Mouse (Mus musculus): ENCODE results near the gene Otud7a.

The Otud7a gene

GRCm38 (mm10) chr7:63697921-63698320 is 253.4 kb downstream of the Otud7a start:
- no peak for DNase-seq (ENCODE audit: low read depth)

DNA sequence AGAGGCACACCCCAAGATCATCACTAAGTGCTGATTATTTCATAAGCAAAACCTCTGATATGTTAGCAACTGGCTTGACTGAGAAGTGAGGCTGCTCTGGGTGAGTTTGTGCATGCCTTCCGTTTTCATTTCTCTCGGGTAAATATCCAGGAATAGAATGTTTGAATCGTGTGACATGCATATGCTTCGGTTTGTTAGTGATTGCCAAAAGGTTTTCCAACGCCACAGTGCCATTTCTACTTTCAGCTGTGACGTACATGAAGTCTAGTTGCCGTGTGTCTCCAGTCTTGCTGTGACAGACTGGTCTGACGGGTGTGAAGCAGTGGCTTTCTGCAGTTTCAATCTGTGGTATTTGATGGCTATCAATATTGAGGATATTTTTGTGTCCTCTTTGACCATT is 273.4 kb downstream of the Otud7a start:
- DNase-seq (ENCODE audit: low read depth), result no peak

- DNase-seq (ENCODE audit: low read depth), result no peak
Observed at GRCm38 (mm10) chr7:63719183-63719944, 274.8 kb downstream of the Otud7a start.

- DNase-seq (ENCODE audit: low read depth), result no peak
Observed at GRCm38 (mm10) chr7:63720682-63721081, 276.1 kb downstream of the Otud7a start.

DNA sequence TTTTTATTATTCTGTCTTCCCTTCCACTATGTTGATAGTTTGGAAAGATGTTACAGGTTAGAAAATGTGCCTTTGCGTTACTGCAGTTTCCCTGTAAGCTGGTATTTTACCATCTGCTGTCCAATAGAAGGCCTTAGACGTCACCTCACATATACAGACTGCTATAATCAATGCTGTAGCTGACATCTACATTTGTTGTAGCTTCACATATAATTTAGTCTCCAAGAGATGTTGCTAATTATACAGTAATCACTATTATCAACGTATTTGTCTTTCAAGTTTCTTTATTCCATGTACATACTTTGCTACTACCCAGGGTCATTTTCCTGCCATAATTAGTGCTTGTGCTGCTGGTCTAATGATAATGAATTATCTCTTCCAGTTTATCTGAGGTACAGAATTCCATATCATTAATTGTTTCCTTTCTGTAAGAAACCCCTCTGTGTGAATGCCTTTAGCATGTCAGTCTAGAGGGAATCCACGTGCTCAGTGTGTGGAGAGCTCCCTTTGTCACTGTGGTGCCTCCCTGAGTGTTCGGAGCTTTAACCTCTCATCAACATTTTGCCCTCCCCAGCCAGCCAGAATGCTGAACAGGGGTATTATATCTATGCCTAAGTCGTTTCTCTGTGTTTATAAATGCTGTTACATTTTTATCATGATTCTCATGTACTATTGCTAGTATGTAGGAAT is 280.6 kb downstream of the Otud7a start:
- DNase-seq (ENCODE audit: low read depth), result no peak

DNA sequence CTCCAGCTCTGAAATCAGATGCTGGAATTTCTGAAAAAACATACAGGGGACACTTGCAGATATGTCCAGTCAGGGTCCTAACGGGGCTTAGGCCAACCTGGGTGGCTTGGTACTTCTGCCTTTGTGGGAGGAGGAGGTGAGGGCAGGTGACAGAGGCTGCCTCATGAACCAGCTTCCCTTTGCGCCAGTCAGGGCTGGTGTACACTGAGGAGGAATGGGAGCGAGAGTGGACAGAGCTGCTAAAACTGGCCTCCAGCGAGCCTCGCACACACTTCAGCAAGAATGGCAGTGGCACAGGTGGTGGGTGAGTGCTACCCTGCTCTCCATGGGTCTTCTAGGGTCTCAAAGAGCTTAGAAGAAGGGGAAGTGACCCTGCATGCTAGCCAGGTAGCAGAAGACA is 285.1 kb downstream of the Otud7a start:
- no peak for DNase-seq (ENCODE audit: low read depth)

DNA sequence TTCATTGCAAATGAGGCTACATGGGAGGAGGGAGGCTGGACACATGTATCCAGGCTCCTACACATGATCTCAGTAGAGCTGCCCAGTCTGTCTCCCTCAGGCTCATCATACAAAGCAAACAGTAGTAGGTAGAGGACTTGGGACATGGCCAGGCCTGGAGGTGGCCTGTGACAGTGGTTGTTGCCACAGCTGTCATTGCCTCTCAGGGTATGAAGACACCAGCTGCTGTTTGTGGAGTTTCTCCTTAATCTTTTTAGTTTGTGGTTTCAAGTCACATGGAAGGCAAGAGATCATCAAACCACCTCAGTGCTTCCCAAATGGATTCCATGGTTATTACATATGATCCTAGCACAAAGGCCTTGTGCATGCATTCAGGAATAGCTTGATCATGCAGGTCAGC is 285.5 kb downstream of the Otud7a start:
- no peak for DNase-seq (ENCODE audit: low read depth)

DNA sequence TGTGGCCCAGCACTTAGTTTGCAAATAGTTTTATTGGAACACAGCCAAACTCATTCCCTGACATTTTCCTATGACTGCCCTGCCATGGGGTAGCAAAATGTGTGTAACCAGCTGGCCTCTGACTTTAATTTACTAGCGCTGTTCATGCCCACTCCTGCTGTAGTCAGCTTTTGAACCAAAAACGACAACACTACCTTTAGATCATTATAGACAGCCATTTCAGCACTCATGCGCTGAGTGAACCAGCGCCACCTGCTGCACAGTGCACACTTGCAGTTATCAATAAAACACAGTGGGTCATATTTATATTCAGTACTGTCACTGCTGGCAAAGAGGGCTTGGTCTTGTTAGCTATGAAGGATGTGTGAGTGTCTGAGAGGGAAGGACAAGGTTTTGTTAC is 293.2 kb downstream of the Otud7a start:
- DNase-seq (ENCODE audit: low read depth), result no peak

- no peak for DNase-seq (ENCODE audit: low read depth)
Observed at GRCm38 (mm10) chr7:63738142-63738541, 293.6 kb downstream of the Otud7a start.

GRCm38 (mm10) chr7:63743116-63743515 is 298.6 kb downstream of the Otud7a start:
- DNase-seq (ENCODE audit: low read depth), result no peak

- no peak for DNase-seq (ENCODE audit: low read depth)
Observed at GRCm38 (mm10) chr7:63752081-63752480, 307.5 kb downstream of the Otud7a start.

DNA sequence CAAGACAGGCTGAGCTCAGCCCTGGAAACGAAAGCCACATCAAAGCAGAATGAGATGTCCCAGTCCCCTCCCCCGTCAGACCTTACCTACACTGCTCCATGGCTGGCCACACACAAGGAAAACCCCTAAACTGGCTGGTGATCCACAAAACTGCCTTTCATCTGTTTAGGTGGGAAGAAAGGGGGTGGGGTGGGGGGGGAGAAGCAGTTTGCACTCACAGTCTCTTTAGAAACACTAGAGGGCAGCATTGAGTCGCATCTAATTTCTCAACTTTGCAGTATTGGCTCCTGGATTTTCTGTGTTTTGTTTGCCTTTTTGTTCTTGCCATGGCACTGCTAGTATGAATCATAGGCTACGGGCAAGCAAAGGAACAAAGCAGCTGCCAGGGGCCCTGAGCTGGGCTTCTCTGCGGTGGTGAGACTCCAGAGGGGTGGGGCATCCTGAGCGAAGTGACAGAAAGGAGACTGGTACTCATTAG is 308.8 kb downstream of the Otud7a start:
- peak; percentile 83 for DNase-seq (ENCODE audit: low read depth)

DNA sequence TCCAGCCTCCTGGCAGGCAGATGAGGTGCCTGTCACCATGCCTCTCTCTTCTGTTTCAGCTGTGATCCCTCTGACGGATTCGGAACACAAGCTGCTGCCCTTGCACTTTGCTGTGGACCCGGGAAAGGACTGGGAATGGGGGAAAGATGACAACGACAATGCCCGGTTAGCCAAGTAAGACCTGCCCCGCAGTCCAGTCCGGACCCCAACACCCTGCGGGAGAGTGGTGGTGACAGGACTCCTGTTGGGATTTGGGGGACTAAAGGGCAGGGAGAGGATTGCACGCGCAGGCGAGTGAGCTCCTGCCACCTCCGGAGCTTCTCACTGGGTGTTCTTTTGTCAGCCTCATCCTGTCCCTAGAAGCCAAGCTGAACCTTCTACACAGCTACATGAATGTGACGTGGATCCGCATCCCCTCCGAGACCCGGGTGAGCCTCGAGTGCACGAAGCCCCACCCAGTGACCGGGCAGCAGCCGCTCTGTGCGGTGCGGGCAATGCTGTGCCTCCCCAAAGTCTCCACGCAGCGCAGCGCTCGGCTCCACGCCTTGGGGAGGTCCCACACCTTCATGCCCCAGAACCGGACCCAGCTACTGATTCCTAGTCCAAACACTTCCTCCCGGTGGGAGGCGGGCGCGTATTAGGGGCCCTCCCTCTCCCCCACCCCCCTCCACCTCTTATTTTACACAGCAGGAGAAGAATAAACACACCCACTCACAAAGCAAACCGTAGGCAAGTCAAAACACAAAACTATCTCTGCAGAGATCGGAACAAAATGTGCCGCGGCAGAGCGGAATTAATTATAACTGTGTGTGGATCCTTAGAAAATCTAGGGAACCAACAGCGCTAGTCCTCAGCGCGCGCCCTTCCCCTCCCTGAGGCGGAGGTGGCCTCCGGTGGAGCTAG is 310.3 kb downstream of the Otud7a start:
- no peak for DNase-seq (ENCODE audit: low read depth)

DNA sequence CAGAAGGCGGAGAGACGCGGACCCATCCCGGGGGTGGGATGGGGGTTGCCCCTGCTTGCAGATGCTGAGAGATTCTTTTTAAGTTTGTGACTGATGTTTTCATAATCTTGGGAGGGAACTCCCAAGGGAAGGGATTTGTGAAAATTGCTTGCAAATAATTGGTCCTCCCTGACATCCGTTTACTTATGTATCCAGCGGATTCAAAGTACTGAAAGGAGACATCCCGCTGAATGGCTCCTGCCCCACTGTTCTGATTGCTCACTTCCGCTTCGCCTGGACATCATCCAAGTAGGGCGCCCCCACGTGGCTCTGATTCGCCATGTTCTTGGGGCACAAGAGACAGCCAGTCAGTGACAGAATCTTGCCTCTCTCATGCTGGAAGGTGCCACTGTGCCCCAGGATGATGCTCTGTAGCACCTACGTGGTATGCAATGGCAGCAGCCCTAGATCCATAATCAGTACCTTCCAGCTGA is 311.0 kb downstream of the Otud7a start:
- DNase-seq (ENCODE audit: low read depth), result no peak

- DNase-seq (ENCODE audit: low read depth), result no peak
Observed at GRCm38 (mm10) chr7:63757136-63757677, 312.7 kb downstream of the Otud7a start.

GRCm38 (mm10) chr7:63757678-63758239 is 313.2 kb downstream of the Otud7a start:
- no peak for DNase-seq (ENCODE audit: low read depth)

DNA sequence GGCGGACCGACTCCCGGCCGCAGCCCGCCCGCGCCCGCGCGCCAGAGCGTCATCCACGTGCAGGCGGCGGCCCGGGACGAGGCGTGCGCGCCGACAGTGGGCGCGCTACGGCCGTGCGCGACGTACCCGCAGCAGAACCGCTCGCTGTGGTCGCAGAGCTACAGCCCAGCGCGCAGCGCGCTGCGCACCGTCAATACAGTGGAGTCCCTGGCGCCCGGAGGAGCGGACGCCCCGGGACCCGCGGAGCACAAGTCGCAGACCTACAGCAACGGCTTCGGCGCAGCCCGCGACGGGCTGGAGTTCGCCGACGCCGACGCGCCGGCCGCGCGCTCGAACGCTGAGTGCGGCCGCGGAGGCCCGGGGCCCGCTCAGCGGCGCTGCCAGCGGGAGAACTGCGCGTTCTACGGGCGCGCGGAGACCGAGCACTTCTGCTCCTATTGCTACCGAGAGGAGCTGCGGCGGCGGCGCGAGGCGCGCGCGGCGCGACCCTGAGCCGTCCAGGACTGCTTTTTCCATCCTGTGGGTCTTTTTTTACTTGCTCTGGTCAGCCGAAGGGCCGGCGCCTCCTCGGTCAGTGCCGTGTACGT is 313.8 kb downstream of the Otud7a start:
- no peak for DNase-seq (ENCODE audit: low read depth)

GRCm38 (mm10) chr7:63759606-63760005 is 315.1 kb downstream of the Otud7a start:
- no peak for DNase-seq (ENCODE audit: low read depth)

- no peak for DNase-seq (ENCODE audit: low read depth)
Observed at GRCm38 (mm10) chr7:63762529-63762928, 318.0 kb downstream of the Otud7a start.

DNA sequence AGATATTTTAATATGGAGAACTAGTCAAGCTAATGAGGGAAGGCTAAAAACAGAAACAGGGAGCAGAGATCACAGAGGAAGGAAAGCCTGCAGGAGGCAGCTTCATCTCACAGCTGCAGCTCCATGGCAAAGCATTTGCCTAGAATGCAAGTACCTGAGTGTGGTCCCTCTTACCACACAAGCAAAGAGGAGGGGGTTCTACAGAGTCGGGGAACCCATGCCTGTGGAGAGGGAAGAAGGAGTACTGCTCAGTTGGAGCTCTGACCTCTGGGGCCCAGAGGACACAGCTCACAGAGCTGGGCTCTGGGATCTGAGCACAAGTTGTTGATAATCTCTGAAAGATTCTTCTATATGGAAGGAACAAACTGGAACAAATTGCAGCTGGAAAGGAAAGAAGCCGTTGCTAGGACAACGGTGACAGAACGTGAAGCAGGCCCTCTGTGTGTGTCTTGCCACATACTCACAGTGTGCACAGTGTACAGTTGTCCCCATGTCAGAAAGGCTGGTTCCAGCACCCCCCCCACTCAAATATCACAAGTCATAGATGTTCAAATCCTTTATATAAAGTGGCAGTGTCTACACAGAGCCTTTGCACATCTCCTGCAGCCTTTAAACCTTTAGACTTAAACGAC is 324.0 kb downstream of the Otud7a start:
- DNase-seq (ENCODE audit: low read depth), result no peak

GRCm38 (mm10) chr7:63773268-63773667 is 328.7 kb downstream of the Otud7a start:
- DNase-seq (ENCODE audit: low read depth), result no peak
